Mouse (Mus musculus) left cerebral cortex, adult 18-20 months (tissue): ENCODE results near the gene Enox1. TPM values are rescaled to one million over a fixed set of nuclear protein-coding genes. Genes with fewer than 3 reads are reported as not detected.
A peak's percentile ranks its signal among the peaks of the same experiment; 100 is the strongest.
"Not testable (repeated sequence)": the region's sequence is repeated elsewhere in the genome, so short reads cannot be mapped to it uniquely, and the experiment has no call there.

Experiments used
- DNase-seq, 2 experiments: peaks; one replicate each; pipeline ENCODE4 v3.0.0; 2021 to 2022; ENCODE audit warnings: low spot score in 2 of 2, mixed read lengths in 1 of 2
- total RNA-seq, 2 experiments: library from RNA; stranded (reverse); gene quantifications; 2 replicates each; pipeline ENCODE4 v1.2.3; 2021

Gene Enox1
- total RNA-seq, 2 experiments from 2014 or later: 43.8 to 44.9 TPM

DNA sequence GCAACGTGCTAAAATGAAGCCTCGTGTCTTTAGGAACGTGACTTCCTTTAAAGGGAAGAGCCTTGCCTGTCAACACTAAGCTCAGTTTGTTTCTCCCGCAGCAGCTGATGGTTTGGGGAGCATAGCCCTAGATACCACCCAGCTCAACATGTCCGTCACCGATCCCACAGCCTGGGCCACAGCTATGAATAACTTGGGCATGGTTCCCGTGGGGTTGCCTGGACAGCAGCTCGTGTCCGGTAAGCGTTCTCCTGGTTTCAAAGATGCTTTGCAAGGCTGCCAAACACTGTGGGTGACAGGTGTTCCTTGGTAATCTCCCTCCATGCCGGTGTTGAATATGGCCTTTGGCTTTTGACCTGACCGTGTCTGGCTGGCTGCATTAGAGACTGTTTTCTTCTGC is 351.5 kb downstream of the Enox1 start:
- DNase-seq: no peak

DNA sequence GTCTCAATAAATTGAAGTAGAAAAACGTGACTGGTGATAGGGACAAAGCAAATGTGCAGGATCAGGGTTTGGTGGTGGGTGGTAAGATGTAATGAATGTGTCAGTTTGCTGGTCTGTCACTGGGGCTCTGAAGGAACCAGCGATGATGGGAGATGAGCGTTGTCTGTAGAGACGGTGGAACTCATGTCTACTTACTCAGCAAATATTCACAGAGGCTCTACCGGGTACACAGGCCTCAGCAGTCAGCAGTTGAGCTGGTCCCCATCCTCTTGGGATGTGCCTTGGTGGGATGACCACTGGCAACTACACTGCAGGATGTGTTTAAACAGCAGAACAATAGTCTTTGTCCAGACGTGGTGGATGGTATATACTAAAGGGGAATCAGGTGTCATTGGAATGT is 352.5 kb downstream of the Enox1 start:
- DNase-seq: no peak

DNA sequence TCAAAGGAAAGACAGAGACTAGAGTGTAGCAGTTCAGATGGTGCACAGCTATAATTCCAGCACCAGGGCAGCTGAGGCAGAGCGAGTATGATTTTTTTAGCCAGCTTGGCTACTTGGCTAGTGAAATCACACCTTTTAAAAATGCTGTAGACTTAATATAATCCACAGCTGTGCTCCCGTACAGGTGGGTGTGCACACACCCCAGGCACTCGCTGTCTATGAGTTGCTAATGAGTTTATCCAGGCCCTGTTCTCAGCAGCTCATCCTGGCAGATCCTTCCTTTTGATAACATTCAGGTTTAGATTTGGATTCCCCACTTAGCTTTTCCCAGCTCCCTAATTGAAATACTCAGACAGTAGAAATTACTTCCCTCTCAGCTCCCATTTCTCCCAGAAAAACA is 353.4 kb downstream of the Enox1 start:
- no peak for DNase-seq

DNA sequence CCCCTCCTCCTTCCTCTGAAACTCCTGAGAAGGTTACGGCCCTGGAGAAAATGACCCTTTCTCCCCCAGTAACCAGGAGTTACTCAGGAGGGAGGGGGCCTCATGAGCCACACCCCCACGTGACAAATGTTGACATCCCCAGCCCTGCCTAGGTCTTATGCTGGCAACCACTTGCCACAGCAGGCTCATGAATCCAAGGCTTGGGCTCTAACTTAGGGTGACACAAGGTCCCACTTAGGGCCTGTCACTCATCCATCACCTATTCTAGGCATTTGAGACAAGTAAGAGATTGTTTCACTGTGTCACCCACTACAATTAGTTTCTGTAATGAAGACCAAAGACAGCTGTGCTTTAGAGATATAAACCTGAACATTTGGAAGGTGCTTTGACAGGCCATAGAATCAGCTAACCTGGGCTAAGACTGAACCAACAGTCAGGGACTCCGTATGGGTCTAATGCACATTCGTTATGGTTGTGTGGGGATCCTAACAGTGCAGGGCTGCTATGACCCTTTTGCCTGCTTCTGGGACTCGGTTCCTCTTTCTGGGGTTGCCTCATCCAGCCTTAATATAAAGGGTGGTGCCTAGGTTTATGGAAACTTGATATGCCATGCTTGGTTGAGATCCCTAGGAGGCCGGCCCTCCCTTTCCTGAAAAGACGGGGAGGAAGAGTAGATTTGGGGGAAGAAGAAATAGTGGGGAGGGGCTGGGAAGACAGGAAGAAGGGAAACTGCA is 354.7 kb downstream of the Enox1 start:
- no peak for DNase-seq

DNA sequence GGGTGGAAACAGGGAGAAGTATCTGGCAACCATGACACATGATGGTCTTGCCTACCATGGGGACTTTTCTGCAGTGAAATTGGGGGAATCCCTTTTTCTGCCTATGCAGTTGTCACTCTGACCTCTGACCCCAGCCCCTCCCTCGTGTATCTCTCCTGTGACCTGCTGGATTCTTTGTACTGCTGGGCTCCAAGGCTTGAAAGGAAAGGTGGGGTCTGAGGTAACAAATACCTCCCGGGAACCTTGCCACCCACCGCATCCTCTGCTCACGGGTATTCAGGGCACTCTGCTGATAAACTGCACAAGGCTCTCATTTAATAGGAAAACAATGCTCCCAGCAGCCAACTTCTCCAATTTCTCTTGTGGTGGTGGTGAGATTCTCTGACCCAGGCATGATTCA is 361.5 kb downstream of the Enox1 start:
- DNase-seq: no peak

DNA sequence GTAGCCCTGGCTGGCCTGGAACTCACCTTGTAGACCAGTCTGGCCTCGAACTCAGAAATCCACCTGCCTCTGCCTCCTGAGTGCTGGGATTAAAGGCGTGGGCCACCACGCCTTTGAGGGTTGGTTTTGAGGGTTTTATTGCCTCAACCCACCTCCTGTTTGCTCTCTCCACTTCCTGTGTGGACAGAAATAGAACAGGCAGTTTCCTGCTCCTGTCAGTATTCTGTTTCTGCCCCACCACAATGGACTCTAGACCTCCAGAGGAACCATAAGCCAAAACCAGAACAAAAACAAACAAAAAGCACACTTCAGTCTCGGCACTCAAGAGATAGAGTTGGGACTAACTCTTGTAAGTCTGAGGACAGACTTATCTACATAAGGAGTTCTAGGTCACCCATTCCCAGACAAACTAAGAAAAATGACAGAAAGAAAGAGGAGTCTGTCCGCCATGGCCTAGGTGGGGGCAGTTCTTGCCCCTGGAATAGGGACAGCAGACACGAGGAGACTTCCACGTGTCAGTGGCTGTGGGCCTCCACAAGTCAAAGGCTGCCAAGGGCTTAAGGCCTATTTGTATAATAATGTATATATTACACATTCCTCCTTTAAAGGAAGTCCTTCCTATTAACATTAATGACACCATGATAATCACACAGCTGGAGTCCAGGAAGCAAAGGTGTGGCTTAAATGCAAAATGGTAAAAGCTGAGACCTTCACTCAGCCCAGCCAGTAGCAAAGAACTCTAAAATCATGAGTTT is 362.6 kb downstream of the Enox1 start:
- no peak for DNase-seq

DNA sequence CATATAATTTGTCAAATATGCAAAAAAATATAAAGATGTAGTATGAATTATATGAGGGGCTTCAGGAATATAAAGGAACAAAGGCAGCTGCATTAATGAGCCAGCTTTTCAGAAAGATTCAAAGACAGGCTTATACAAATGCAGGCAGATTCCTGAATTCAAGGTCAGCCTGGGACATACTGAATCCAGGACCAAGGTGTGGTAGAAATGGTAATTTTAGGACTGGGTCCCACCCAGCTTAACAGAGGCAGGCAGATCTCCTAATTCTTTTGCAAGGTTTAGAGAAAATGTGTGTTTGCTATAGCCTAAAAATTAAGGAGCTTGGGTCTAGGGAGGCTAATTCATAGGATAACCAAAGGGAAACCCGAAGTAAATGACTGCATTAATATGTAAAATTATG is 363.1 kb downstream of the Enox1 start:
- DNase-seq: no peak

DNA sequence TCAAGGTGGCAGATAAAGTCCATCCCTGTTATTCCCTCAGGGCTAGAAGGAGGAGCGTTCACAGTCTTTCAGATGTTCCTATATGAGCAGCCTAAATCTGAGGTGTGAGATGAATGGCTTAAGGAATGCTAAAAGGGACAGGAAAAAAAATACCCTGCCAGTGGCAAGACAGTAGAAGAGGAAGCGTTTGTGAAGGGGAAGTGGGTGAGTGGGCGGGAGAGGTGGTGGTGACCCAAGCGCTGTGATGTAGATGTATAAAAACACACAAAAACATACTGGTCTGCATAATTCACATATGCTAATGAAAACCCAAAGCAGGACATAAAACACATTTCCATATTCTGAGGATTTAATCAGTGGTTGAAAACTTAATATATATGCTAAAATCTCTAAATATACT is 367.7 kb downstream of the Enox1 start:
- DNase-seq: no peak

DNA sequence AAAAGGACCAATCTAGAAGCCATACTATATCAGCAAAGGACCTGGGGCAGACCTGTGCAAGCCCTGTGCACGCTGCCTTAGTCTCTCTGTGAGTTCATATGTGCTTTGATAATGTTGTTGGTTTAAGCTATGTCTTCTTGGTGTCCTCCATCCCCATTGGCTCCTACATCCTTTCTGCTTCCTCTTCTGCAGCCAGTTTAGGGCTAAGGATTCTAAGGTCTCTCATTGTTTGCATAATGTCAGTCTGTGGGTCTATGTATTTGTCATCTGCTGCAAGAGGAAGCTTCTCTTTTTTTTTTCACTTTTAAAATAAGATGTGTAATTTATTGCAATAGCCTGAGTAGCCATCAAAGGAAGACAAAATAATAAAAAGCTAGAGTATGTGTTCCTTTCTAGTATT is 369.7 kb downstream of the Enox1 start:
- no peak for DNase-seq

DNA sequence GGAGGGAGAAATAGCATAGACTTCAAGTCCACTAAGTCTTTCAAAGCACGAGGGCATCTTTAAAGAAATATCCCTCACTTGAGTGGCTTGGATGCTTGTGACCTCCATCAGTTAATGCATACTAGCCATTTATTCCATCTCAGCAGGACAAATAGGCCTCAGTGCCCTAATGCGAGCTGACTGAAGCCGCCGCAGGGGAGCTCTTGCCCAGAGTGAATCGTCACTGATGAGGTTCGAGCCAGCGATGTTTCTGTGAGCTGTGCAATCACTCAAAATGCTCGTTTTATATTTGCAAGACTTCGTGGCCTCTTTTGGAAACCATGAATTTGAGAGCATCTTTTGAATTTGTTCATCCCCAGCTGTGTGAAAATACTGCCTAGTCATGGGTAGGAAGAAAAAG is 372.6 kb downstream of the Enox1 start:
- DNase-seq: no peak

DNA sequence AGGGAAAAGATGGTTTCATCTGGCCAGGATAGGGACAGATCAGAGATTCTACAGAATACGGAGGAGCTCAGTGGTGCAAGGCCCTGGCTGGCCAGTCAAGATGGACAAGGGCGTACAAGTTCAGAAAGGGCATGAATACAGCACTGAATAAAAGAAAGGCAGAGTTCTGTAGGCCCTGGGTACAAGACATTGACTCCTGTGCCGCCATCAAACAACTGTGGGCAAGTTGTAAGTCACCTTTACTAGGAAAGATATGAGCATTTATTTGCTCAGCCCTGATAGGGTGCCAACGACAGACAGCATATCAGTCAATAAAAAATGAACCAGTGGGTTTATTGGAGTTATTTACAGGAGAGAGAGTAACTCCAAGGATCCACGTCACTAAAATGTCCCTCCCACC is 373.1 kb downstream of the Enox1 start:
- DNase-seq: no peak

DNA sequence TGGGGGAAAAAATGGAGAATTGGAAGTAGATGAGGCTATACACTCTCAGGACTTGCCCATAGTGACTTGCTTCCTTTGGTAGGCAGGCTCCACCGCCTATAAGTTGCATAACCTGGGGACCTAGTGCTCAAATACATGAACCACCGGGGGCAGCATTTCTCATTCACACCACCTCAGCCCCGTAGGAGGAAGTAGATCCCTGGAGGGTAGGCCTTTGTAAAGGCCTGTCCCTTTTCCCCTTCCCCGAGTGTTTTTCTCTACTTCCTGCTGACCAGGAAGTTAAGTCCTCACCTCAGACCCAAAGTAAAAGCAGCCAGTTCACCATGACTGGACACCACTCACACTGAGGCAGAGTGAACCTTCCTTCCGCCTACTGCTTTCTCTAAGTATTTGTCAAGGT is 377.1 kb downstream of the Enox1 start:
- no peak for DNase-seq

DNA sequence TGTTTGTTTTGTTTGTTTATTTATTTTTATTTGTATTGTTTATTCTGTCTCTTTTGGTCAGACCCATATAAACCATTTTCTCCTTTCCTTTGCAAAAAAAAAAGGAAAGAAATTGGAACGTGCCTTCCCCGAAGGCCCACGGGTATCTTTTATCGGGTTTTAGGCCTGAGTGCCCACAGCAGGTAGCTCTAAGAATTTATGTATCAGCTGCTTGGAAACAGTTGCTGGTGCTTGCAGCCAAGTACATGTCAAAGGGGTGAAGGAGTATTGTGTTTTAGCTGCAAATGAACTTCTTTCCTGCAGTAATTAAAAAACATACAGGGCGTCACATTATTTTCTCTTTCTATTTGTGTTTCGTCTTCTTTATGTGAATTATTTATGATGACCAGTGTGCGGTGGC is 377.6 kb downstream of the Enox1 start:
- DNase-seq: no peak

DNA sequence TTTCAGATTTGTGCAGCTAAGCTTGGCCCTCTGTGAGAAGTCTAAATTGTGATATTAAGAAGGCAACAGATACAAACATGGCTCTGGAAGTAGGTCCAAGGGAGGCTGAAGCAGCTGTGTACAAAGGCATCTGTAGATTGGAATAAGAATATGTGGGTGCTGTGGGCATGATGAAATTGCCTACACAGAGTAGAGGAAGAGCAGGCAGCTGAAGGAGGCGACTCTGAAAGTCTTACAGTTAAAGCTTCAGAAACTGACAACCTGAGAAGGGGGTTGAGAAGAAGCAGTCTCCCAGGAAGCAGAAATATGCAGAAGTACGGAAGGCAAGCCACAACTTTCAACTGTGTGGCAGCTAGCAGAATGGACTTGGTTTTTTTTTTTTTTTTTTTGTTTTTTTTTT is 380.0 kb downstream of the Enox1 start:
- DNase-seq: peak in 1 of 2 experiments; percentile 14

DNA sequence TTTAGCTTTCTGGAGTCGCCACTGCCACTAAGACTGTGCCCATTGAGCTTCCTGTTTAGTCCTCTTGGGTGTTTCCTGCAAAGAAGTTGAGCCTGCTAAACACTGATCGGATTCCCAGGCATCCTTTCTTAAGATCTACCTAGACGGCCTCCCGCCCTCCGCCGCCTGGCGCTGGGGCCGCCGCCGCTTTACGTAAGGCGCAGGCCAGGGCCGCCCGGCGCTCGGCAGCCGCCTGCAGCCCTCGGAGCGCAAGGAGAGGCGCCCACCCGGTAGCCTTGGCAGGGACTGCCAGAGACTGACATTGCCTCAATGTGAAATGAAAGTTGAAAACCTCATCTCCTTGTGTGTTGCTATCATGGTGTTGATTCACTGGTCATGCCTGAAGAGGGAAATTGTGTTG is 383.0 kb downstream of the Enox1 start:
- DNase-seq: not testable (repeated sequence)

DNA sequence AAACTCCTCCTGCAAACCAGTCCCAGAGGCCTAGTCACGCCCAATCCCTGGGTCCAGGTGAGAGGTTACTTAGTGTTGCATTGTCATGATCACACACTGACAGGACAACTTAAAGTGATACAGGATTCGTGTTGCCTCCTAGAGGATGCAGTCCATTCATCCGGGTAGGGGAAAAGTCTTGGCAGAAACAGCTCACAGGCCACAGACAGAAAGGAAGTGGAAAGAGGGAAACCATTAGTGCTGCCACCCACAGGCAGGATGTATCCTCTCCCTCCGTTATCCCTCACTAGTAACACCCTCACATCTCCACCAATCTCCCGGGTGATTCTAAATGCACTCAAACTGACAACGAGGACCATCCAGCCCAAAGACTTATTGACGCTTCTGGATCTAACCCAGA is 385.4 kb downstream of the Enox1 start:
- no peak for DNase-seq

DNA sequence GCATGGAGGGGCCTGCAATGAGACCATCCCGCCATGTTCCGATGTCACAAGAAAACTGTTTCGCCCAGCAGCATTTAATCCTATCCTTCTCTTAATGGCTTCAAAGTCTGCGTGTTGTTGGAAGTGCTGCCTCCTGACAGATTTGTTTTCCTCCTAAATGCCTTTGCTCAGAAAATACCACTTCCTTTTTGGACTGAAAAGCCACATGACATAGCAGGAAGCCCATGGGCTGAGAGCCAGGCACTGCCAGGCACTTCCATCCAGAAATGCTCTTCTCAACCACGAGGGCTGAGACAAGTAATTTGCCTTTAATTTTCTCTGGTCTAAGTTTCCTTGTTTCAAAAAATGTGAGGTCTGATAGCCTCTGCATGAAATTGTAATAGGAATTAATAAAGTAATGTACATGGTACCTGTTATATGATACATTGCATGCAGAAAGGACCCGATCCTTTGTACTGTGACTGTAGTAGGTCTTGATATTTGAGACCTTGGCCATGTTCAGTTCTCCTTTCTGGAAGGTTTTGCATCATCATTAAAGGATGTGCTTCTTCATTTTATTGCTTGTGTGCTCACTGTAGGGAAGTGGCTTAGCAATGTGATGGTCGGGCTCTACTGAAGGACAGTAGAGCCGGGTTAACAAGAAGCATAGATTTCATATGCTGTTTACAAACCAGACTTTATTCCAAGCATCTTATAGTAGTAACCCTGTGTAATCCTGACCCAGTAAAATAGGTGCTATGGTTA is 390.1 kb downstream of the Enox1 start:
- no peak for DNase-seq

DNA sequence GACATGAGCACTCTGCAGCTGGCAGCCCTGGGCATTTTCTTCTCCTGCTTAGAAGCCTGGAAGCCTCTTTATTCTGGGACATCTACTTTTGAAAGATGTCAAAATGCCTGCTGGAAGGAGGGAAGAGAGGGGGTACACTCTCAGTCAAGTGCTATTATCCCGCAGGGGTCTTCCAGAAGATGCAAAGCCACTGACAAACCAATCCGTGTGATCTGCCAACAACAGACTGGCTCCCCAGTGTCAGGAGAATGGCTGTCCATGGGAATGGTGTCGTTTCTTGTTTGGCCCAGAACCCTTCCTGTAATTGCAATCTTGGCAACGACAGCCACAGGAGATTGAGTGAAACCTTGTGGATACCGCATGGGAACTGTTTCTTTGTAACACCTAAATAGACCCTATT is 390.8 kb downstream of the Enox1 start:
- no peak for DNase-seq

DNA sequence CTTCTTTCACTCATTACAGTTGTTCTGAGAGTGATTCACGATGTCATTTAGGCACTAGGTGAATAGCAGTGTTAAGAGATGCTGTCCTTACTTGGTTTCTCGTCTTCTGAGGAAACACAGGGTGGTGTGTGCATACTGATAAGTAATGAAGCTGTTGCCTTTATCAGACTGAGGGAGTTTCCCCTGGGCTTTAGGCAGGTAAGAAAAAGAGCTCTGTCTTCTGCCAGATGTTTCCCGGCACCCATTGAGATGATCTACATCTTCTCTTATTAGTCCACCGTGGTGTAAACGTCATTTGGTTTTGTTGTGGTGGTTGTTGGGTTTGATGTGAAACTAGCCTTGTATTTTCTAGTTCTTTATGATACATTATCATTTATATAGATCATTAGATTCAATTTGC is 392.4 kb downstream of the Enox1 start:
- no peak for DNase-seq

DNA sequence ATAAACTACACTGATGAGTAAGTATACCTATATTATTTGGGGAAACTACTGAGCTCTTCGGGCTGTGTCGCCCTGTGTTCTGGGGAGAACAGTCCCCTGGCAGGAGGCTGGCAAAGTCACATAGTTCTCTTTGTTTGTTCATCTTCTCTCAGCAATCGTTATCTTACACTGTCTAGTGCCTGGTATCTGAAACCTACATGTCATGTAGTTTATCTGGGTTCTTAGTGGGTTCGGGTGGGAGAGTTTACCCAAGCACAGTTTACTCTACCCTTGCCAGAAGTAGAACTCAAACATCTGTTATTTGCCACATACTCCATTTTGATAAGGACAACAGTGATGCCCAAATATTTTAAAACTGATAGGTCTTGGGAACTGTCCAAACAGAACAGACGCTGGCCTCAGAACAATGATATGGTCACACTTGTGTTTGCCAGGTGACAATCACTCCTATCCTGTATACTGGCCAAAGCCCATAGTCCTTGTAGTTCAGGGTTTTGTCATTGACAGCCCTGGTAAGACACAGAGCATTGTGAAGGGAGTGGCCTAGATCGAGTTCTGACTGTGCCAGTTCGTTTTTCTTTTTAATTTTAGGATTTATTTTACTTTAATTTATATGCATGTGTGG is 401.0 kb downstream of the Enox1 start:
- no peak for DNase-seq

DNA sequence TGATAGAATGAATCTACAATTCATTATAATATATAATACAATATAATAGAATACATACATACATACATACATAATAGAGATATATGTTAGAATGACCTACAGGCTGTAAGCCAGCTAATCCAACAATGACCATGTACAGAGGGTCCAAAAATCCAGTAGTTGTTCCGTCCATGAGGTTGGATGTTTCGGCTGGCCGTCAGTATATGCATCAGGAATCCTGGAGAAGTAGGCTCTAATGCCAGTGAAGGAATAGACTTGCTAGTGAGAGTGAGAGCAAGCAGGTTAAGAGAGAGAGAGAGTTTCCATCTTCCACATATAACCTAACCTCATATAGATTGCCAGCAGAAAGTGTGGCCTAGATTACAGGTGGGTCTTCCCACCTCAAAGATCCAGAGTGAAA is 402.3 kb downstream of the Enox1 start:
- no peak for DNase-seq

DNA sequence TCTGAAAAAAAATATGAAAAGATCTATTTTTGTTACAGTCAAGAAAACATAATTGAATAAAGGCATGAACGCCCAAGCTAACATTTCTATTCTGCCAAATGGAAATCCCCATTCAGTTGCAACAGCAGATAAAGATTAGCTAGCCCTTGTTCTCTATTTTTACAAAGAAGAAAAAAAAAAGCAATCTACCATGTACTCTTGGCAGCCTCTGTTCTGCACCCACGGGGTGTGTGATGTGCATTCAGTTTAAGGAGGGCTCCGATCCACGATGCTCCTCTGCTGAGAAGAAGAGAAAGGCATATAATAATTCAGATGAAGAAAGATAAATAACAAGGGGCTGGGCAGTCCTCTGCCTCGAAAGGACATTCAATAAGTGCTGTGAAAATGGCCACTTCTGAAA is 403.2 kb downstream of the Enox1 start:
- DNase-seq: no peak
